Mouse (Mus musculus) erythroblast, embryonic 14.5 days (primary cell): ENCODE data around the gene Imp3.

Source experiments
- GATA1 ChIP-seq: IDR thresholded peaks from 2 replicates; pipeline ENCODE4 v1.6.1; 2012; ENCODE audit warnings: low read length, inconsistent platforms, mixed read lengths
- TAL1 ChIP-seq: IDR thresholded peaks from 3 replicates; pipeline ENCODE4 v1.6.1; 2012; ENCODE audit warnings: low read length, inconsistent platforms, mixed read lengths

DNA sequence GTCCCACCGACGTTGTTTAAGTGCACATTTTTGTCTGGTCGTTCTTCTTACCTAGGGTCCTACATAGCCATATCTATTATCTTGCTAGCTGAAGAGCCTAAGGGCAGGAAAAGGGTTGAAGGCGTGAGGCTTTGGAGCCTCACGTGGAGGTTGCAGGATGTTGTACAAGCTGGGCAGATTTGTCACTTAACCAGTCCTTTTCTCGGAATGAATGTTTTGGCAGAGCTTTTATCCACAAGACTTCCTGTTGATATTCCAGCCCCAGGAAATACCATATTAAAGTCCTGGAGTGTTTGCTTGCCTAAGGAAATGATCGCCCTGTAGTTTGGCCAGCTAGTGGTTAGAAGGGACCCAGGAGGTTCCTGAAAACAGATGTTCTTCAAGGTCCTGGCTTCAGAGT is 1.1 kb downstream of the Imp3 start:
- TF ChIP-seq GATA1 (no peak), TAL1 (no peak)
